Mouse (Mus musculus) CD4-positive helper T cell, adult 2 months (primary cell): ENCODE measurements around the gene P2ry10.
"Not testable (repeated sequence)": the region's sequence is repeated elsewhere in the genome, so short reads cannot be mapped to it uniquely, and the experiment has no call there.

Source experiments
- DNase-seq: peaks from one replicate; pipeline ENCODE4 v3.0.0-alpha.2; 2012; ENCODE audit warnings: low read depth, missing footprints, low spot score

Gene P2ry10

DNA sequence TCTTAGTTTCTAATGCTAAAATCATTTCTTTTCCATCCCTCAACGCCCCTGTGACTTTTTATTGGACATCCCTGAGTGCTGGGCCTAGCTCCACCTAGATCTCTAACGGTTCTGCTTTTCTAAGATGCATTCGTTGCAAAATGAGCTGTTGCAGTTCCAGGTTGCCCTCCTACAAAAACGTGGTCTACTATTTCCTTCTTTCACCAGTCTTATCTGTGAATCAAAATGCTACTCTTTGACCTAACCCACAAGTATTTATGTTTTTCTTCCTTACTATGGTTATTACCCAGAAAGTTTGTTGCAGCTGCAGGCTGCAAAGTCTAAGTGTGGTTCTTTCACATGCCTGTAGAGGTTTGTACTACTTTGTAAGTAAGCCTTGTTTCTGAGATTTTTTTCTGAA is at the start of gene P2ry10:
Gene P2ry10, plus strand, starts transcription at position 316 of the 400 bp plus-strand sequence.
- DNase-seq, result peak; percentile 63

DNA sequence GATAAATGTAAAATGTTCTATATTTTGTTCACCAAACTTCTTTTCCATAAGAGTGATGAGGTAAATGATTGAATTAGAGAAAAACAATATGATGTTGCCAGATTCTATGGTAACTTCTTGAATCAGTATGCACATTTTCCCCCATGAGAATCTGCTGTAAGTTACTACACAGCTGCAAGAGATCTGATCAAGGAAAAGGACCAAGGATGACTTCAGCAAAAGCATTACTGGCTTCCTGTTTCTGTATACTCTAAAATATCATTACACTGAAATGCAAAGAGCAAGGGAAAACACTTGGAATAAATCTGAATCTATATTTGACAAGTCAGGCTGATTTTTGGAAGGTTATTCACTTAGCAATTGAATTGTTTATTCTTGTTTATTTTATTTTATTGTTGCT is 49.1 kb upstream of the P2ry10 start:
- no peak for DNase-seq

DNA sequence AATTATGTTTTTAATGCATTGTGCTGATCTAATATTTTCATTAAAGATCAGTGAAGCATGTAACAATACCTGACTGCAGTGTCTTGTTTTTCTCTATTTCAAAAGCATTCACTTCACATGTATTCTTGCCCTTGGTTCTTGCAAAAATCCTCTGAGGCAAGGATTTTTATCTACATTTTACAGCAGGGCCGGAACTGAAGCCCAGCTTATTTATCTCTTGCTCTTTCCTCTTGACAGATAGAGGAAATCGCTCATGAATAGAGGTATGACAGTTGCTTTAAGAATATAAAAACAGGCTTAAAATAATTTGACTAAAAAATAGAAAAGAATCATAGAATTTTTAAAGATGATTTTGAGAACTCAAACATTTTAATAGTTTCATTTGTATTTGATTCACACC is 48.7 kb upstream of the P2ry10 start:
- DNase-seq, result no peak

DNA sequence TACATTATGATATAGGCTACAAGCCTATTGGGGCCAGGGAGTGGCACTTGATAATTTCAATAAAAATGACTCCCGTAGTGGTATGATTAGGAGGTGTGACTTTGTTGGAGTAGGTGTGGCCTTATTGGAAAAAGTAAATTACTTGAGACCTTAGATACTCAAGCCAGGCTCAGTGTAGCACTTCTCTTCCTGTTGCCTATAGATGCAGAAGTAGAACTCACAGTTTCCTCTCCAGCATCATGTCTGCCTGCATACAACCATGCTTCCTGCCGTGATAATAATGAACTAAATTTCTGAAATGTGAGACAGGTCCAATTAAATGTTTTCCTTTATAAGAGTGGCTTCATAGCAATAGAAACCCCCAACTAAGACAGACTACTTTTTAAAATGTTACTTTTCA is 45.9 kb upstream of the P2ry10 start:
- DNase-seq, result no peak

DNA sequence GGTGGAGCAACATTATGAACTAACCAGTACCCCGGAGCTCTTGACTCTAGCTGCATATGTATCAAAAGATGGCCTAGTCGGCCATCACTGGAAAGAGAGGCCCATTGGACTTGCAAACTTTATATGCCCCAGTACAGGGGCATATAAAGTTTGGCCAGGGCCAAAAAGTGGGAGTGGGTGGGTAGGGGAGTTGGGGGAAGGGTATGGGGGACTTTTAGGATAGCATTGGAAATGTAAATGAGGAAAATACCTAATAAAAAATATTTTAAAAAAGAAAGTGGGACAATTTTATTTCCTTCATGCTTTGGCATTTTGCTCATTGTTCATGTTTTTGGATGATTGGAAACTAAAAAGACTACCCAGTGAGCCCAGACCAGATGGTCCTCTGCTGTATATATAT is 4.9 kb upstream of the P2ry10 start:
- not testable (repeated sequence) for DNase-seq

DNA sequence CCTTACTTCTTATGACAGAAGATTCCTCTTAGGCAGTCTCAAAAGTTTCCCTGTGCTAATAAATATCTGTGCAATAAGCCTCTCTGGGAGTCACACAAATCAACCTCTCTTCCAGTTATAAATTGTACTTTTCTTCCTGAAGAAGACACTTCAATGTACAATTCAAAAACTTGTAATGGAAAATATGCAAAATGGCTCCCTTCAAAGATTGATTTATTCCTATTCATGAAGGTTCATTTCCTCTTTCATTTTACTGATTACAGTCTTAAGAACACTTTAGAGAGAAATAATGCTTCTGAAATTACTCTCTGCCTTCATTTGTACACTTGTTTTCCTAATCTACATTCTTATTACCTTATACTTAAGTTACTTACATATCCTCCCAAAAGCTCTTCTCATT is 4.0 kb upstream of the P2ry10 start:
- no peak for DNase-seq

DNA sequence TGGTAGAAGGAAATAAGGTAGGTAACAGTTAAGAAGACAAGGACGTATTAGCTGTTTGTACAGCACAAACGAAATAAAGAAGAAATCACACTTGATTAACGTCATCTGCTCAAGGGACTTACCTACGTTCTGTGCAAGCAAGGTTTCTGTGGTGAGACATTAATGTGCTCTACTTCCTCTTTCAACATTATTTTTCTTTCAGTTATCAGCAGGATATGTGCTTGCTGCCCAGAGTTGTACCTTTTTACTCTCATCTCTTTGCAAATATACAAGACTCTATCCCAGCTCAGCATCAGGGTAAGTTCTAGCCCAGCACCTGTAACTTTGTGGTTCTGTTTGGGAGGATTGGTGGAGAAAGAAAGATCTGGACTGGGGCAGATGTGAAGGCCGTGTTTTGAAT is 839 bp downstream of the P2ry10 start:
- DNase-seq, result peak; percentile 76

DNA sequence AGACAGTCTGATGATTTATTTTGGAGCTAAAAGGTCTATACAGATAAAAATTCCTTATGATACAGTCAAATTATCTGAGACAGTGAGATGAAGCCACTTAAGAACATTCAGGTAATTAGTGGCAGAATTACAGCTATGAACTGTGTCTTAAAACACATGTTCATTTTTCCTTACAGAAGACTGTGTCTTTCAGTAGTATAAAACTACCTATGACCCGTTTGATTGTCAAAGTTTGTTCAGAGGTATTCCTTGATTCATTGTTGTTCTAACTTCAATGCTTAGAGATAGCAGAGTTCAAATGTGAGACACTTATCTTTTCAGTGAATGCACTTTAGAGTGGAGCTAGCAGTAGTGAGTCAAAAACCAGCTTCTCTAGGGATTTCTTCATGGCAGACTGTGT is 1.6 kb downstream of the P2ry10 start:
- peak; percentile 10 for DNase-seq

DNA sequence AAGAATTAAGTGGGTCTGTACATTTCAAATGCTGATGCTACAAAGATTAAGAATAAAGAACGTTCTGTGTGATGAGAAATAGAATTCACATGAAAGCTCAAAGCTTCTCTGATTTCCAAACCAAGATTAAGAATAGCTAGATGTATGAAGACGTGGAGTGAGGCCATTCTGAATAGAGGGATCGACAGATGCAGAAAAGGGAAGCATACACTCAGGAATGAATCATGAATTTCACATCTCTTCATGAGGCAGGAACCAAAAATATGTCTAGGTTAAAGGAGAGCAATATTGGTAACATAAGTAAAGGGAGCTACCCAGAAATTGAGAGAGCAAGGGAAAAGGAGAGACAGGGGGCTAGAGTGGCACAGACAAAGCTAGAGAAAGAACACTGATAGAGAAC is 7.3 kb downstream of the P2ry10 start:
- DNase-seq, result no peak

DNA sequence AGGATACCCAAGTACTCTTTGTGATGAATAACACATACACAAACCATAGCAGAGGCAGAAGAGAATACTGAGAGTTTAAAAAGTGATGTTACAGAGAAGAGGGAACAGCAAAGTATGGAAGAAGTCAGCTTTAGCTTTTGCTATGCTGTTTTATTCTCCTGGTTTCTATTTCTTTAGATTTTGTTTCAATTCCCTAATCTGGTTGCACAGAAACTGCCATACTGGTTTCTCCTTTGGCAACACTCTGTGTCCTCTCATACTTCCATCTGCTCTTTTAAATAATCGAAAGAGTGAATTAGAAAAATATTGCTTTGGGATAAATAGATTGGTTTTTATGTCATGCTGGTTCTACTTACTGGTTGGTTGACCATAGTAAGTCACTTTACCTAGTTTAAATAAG is 28.0 kb downstream of the P2ry10 start:
- DNase-seq, result no peak

DNA sequence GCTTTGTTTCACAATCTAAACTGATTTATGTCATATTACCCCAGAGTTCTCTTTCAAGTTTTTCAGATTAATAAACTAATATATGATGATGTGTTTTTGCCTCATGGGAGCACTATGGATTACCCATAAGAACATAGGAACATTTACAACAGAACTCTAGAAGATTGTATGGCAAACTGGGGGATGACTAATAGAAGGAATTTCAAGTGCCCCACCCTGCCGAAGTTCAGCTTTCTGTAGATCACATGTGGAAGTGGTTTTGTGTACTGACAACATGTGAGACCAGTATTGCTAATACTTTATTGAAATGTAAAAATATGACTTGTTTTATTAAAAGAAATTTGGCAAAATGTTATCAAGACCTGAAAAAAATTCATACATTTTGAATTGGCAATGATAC is 28.7 kb downstream of the P2ry10 start:
- no peak for DNase-seq

DNA sequence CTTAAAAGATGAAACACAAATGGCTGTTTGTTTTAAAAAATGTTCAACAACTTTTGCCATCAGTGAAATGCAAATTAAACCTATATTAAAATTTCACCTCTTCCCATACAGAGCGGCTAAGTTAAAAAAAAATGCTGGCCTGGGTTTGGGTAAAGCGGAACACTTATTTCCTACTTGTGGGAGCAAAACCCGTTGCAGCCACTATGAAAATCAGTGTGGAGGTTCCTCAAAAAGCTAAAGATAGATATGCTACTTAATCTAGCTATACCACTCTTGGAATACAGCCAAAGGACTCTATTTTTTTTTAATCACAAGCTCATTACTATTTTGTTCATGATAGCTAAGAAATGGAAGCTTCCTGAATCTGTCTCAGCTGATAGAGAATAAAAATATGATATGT is 54.9 kb downstream of the P2ry10 start:
- no peak for DNase-seq

DNA sequence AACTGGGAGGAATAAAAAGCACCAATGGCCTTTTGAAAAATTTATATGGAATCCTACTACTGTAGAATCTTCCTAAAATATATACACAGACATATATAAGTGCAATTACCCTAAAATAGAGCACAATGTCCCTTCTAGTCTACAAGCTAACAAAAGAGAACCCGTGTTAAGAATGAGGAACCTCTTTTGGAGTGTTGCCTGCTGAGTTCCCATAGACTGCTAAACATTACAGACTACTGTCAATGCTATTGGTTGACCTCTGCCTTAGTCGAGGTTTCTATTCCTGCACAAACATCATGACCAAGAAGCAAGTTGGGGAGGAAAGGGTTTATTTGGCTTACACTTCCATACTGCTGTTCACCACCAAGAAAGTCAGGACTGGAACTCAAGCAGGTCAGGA is 55.6 kb downstream of the P2ry10 start:
- no peak for DNase-seq

DNA sequence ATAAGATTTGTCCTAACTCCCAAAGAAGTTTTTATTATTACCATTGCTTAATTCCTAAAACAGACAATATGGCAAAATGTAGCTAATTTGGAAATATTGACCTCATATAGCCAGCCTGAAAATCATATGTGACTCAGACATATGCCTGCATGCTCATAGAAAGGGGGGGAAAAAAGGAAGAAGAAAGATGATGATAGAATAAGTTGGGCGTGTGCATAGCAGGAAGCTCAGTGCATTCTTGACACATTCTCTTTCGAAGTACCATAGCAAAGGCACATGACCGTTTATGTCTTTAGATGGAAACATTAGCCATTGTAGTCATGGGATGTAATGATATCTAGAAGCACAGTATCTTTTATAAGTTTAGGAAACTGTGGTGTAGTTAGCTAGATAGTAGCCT is 60.4 kb downstream of the P2ry10 start, which contains the start of gene P2ry10b:
Gene P2ry10b, plus strand, starts transcription at position 247 of the 400 bp plus-strand sequence.
- DNase-seq, result peak; percentile 2

DNA sequence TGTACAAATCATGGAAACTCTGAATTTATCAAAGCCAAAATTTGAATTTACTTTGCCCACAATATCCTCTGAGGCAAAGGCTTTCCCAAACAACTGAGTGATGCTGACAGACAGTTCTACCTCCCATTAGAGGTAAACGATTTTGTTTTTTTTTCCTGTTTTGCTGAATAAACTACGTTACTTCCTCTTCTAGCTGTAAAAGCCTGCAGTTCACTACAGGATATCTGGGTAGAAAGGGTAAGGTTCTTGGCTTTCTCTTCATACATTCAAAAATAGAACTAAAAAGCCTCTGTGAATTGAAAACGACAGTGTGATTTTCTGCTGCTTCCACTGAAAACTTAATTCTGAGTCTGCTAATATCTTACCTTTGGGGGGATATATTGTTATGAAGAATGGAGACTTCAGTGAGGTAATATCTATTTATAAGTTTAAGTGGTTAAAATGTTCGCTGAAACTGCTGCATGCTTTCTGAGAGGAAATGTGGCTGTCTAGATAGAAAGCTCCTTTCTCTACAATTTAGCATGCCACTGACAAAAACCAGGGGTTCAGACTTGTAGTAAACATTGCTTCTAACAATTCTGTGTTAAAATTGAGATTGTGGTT is 61.2 kb downstream of the P2ry10 start:
- peak; percentile 32 for DNase-seq

DNA sequence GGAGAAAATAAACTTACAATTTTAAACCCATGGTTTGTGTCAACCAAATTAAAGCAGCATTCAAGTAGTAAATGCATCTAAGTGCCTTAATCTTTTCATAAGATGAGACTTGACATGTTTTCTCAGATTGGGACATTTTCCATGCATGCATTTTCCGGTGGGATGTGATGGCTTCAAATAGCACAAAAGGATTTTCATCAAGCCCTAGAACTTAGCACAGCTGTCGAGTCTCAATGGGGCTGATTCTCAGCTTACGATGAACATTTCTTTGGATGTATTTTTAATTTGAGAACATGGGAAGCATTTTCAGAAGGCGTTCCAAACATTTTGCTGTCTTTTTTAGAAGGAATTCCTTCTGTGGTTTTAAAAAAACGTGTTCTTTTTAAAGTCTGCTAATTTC is 61.7 kb downstream of the P2ry10 start:
- DNase-seq, result peak; percentile 6

DNA sequence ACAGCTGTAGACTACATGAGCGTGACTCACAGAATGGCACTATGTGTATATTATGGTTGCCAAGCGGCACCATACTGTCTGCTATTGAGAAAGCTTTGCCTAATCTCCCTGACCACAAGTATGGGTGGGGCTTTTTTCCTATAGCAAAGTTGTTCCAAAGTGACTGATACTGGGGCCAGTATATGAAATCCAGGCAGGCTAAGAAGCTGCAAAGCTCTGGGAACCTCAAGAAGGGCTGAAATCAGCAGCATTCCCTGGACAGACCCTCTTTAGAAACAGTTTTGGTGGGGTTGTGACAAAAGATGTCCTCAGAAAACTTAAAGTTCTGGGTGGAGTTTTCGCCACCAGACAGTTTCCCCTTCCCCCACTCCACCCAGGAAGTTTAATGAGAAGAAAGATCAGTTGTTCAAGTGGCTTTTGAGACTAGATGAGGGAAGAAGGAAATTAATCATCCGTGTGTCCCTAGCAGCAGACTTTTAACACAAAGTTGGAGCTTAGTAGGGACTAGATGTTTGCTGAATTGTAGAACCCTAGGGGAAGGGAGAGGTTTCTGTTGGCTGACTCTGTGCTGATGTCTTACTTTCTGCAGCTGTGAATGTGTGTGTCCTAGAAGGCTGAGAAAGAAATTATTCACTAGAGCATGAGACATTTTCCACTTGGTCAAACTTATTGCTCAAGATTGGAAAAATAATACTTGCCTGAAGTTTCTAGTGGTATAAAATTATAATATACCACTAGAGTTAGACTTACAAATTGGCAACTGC is 62.6 kb downstream of the P2ry10 start:
- DNase-seq, result peak; percentile 77
